Mouse (Mus musculus) brown adipose tissue, adult 24 weeks (tissue): Measurements from ENCODE around the gene Primpol. TPM values are rescaled to one million over a fixed set of nuclear protein-coding genes. Genes with fewer than 3 reads are reported as not detected.

ENCODE experiments used
- H3K27ac ChIP-seq: fragments of 200-500 bp; replicated peaks from 2 replicates; pipeline ENCODE4 v1.5.1; 2012; ENCODE audit warnings: low read depth, mild to moderate bottlenecking, low read length
- H3K4me1 ChIP-seq: fragments of 200-500 bp; 2 replicates; pipeline ENCODE4 v1.6.1; 2012; ENCODE audit warnings: low read length, mixed read lengths; ENCODE audit not compliant: control insufficient read depth, insufficient read depth, insufficient read length
- H3K4me3 ChIP-seq: fragments of 200-500 bp; 2 replicates; pipeline ENCODE4 v1.5.1; 2012; ENCODE audit warnings: low read depth, mild to moderate bottlenecking, low read length, moderate library complexity; ENCODE audit not compliant: insufficient read depth
- polyA plus RNA-seq: library from polyadenylated mRNA; stranded (reverse); fragments of >200 nt; gene quantifications from 2 replicates; pipeline ENCODE4 v1.2.4, GENCODE M21; 2012; ENCODE audit not compliant: missing spikeins, insufficient read depth, insufficient read length

Gene Primpol
- polyA plus RNA-seq, 1 experiment = 6.5 TPM

DNA sequence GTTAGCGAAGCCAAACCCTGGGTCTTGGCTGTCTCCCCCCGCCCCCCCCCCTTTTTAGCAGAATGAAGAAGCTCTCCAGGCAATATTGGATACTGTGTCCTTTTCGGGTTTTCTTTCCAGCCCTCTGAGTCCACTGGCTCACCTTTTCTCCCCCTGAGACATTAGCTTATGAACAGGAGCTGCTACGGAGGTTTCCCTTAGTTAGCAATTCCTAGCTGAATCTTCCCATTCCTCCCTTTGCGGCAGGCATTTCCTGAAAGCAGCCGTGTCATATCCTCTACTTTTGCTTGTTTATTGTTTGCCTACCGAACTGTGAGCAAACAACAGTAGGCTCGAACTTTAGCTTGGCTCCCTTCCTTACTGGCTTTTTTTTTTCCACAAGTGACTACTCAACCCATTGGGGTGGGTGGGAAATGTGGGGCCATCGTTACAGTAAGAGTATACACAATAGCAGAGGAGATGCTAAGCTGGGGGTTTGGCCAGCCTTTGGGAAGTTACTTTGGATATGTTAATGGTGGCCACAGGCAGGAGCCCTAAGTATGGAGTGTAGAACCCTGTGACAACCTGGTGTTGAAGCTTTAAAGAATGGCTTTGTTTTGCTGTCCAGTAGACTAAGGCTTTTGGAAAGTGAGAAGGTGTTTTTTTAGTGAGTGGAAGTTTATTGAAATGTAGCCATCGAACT, 1.8 kb upstream of the Primpol start:
- peaks cover 3% of the 10 kb centered on the region; the same call in 1 of the 2 replicates for H3K4me1 ChIP-seq
- no peak overlapping the region for H3K27ac ChIP-seq
- peak overlapping the region; percentile 91 for H3K4me3 ChIP-seq

GRCm38 (mm10) chr8:46617690-46618620, 943 bp upstream of the Primpol start:
- Histone ChIP-seq H3K4me3 (peak overlapping the region; percentile 91), H3K27ac (no peak overlapping the region), H3K4me1 (peaks cover 3% of the 10 kb centered on the region; the same call in 1 of the 2 replicates)

DNA sequence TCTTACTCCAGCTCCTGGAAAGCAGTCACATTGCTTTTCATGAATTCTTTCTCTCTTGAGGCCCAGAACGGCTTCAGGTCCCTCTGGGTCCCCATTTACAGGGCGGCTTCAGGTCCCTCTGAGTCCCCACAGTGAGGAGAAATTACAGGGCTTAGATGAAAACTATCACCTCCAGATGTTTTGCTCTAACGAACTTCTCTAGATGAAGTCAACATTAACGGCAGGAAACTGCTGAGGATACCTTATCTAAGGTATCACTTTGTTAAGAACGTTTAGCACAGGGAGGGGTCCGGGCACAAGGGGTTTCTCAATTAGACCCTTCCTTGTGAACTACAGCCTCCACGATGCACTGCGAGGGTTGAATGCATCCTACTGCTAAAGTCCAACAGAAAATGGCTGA, 1.1 kb downstream of the Primpol start:
- H3K4me3 ChIP-seq = no peak overlapping the region
- peaks cover 3% of the 10 kb centered on the region; the same call in 1 of the 2 replicates for H3K4me1 ChIP-seq
- H3K27ac ChIP-seq = no peak overlapping the region

- Histone ChIP-seq H3K27ac (no peak overlapping the region), H3K4me3 (no peak overlapping the region), H3K4me1 (no peaks in the 10 kb centered on the region; the same call in 1 of the 2 replicates)
These were observed 3.6 kb downstream of the Primpol start for GRCm38 (mm10) chr8:46613377-46613776.

GRCm38 (mm10) chr8:46612913-46613312, 4.1 kb downstream of the Primpol start:
- H3K4me3 ChIP-seq = no peak overlapping the region
- no peaks in the 10 kb centered on the region for H3K4me1 ChIP-seq
- no peak overlapping the region for H3K27ac ChIP-seq

GRCm38 (mm10) chr8:46611557-46611956, 5.5 kb downstream of the Primpol start:
- H3K27ac ChIP-seq = no peak overlapping the region
- H3K4me3 ChIP-seq = no peak overlapping the region
- H3K4me1 ChIP-seq = no peaks in the 10 kb centered on the region

- H3K27ac ChIP-seq = no peak overlapping the region
- no peaks in the 10 kb centered on the region for H3K4me1 ChIP-seq
- no peak overlapping the region for H3K4me3 ChIP-seq
These were observed 10.1 kb downstream of the Primpol start for GRCm38 (mm10) chr8:46606930-46607329.

DNA sequence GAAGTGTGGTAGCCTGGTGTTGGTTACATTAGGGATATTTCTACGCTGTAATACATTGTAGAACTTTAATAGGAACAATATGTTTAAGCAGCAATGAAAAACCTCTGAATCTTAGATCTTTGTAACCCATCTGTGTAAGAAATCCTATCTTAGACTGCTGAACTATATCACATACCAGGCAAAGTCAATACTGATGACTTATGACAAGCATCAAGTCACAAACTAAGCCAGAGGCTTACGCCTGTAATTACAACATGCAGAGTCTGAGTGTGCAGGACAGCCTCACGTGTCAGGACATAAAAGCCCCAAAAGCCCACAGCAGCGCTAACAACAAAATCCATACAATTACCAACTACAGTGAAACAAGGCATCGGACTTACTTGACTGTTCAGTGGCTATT, 13.4 kb downstream of the Primpol start:
- Histone ChIP-seq H3K27ac (no peak overlapping the region), H3K4me1 (no peaks in the 10 kb centered on the region), H3K4me3 (no peak overlapping the region)

DNA sequence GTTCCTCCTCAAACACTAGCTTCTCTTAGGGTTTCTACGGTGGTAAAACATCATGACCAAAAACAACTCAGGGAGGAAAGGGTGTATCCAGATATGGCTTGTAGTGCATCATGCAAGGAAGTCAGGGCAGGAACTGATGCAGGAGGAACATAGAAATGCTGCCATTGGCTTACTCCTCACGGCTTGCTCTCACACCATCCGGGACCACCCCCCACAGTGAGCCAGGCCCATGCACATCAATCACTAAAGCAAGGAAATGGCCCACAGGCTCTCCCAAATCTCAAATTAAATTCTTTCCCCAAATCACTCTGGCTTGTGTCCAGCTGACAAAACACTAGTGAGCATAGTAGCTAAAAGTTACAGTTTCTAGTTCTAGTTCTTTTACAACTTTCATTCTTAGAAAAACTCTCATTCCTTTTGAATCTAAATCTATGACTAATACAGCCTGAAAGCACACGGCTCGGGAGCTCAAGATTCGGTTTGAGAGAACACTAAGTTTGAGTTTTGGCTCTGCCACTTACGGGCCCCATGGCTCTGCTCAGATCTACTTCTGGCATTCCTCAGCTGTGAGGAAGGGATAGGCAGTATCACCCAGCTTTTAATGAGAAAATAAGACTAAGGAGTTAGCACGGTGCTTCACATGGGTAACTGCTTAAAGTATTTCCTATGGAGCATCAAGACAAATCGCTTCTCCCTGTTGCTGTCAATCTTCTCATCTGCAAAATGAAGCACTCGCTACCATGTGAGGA, 15.9 kb downstream of the Primpol start:
- no peak overlapping the region for H3K4me3 ChIP-seq
- H3K27ac ChIP-seq = no peak overlapping the region
- no peaks in the 10 kb centered on the region for H3K4me1 ChIP-seq

GRCm38 (mm10) chr8:46599314-46599904, 17.6 kb downstream of the Primpol start:
- no peak overlapping the region for H3K27ac ChIP-seq
- H3K4me3 ChIP-seq = no peak overlapping the region
- H3K4me1 ChIP-seq = no peaks in the 10 kb centered on the region

DNA sequence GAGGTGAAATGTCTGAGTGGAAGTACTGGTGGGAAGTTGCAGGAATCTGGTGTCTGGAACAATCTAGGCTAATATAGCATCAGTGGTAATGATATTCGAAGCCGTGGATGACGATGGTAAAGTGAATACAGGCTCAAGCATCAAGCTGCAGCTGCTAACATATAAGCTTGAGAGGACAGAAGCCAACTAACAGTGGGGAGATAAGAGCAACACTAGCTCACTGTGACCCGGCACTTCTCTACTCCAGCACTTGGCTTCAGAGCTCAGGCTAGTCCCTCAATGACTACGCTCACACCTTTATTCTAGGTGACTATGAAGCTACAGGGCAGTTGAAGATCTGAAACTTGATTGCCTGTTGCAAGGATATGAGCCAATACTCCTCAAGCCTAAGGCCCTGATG, 18.3 kb downstream of the Primpol start:
- Histone ChIP-seq H3K4me1 (no peaks in the 10 kb centered on the region), H3K27ac (no peak overlapping the region), H3K4me3 (no peak overlapping the region)

DNA sequence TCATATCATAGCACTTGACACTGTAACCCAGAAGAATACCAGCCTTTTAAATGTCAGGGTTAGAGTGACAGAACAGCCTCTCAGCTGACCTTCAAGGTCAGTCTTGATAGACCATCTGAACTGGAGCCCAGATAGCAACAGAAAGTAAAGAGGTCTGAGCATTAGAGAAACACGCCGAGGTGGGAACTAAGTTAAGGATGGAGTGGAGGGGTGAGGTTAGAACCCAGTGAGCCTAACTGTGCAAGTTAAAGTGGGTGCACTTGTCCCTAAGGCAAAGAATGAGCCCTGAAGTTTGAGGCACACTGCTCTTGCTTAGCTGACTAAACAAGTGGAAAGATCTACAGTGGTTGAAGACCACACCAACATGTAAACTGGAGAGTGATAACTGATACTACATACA, 18.9 kb downstream of the Primpol start:
- Histone ChIP-seq H3K4me3 (no peak overlapping the region), H3K4me1 (no peaks in the 10 kb centered on the region), H3K27ac (no peak overlapping the region)

- Histone ChIP-seq H3K27ac (peak overlapping the region; percentile 33; the same call in 1 of the 2 replicates), H3K4me1 (no peaks in the 10 kb centered on the region), H3K4me3 (no peak overlapping the region)
These were observed 19.6 kb downstream of the Primpol start for GRCm38 (mm10) chr8:46597411-46597810.

GRCm38 (mm10) chr8:46596530-46596929, 20.5 kb downstream of the Primpol start:
- no peaks in the 10 kb centered on the region for H3K4me1 ChIP-seq
- no peak overlapping the region for H3K4me3 ChIP-seq
- H3K27ac ChIP-seq = no peak overlapping the region

DNA sequence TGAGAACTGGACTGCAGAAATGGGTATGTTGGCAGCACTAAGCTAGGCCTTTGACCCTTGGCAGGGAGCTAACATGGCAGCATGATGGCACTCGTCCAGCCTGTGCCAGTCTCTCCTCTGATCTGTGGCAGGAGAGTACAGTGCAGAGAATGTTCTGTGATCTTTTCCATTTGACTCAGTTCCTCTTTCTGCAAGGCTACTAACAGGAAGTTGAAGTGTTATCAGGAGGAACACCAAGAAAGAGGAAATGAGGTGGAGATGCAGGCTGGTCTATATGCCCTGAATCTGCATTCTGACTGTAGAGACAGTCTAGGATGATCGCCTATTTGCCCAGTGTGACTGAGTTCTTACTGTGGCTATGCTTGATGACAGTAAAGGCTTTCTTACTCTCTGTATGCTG, 21.4 kb downstream of the Primpol start:
- no peak overlapping the region for H3K4me3 ChIP-seq
- H3K4me1 ChIP-seq = no peaks in the 10 kb centered on the region
- H3K27ac ChIP-seq = no peak overlapping the region
